Mouse (Mus musculus) heart, embryonic 15.5 days (tissue): ENCODE measurements around the gene Ube2cbp. TPM values are rescaled to one million over a fixed set of nuclear protein-coding genes. Genes with fewer than 3 reads are reported as not detected.

Experiments used
- ATAC-seq: fragments of 200-750 bp; cut with Nextera tagmentation; replicated peaks from 2 replicates; pipeline ENCODE4 v1.8.0; 2017; ENCODE audit warnings: low read depth, moderate TSS enrichment; ENCODE audit not compliant: insufficient number of reproducible peaks, insufficient read depth, low FRiP score
- H3K27ac ChIP-seq: fragments of 300-500 bp; sonication (generic); 2 replicates; pipeline ENCODE4 v1.5.1; 2015; ENCODE audit warnings: mild to moderate bottlenecking, inconsistent platforms
- H3K27me3 ChIP-seq: fragments of 300-500 bp; sonication (generic); 2 replicates; pipeline ENCODE4 v1.6.1; 2015; ENCODE audit warnings: inconsistent platforms
- H3K36me3 ChIP-seq: fragments of 300-500 bp; sonication (generic); 2 replicates; pipeline ENCODE4 v1.6.1; 2015; ENCODE audit warnings: mild to moderate bottlenecking, inconsistent platforms
- H3K4me1 ChIP-seq: fragments of 300-500 bp; sonication (generic); replicated peaks from 2 replicates; pipeline ENCODE4 v1.6.1; 2015; ENCODE audit warnings: inconsistent platforms
- H3K4me2 ChIP-seq: fragments of 300-500 bp; sonication (generic); 2 replicates; pipeline ENCODE4 v1.6.1; 2015; ENCODE audit warnings: inconsistent platforms, mild to moderate bottlenecking, moderate library complexity
- H3K4me3 ChIP-seq: fragments of 300-500 bp; sonication (generic); 2 replicates; pipeline ENCODE4 v1.5.1; 2015; ENCODE audit warnings: mild to moderate bottlenecking, inconsistent platforms
- H3K9ac ChIP-seq: fragments of 300-500 bp; sonication (generic); 2 replicates; pipeline ENCODE4 v1.6.1; 2015; ENCODE audit warnings: mild to moderate bottlenecking, inconsistent platforms
- H3K9me3 ChIP-seq: fragments of 300-500 bp; sonication (generic); replicated peaks from 2 replicates; pipeline ENCODE4 v1.6.1; 2016; ENCODE audit warnings: inconsistent platforms
- WGBS: fragments of 180-500 bp; shearing (Covaris S2); methylation state at CpG from one replicate; pipeline ENCODE4 v1.1.7; 2015; ENCODE audit warnings: mixed read lengths; 5-methylcytosine and 5-hydroxymethylcytosine counted together
- polyA plus RNA-seq: library from polyadenylated mRNA; unstranded; fragments of >200 nt; fragmentation: Nextera tagmentation; extraction: Ambion mirVana; gene quantifications from 2 replicates; pipeline ENCODE4 v1.2.1, GENCODE M21; 2015

Gene Ube2cbp
- polyA plus RNA-seq, 1 experiment from 2014 or later: 2.9 TPM

GRCm38 (mm10) chr9:86423331-86423730, 41.4 kb downstream of the Ube2cbp start:
- Histone ChIP-seq H3K4me3 (no peak overlapping the region), H3K27ac (no peak overlapping the region), H3K36me3 (no peaks in the 10 kb centered on the region), H3K4me1 (no peaks in the 10 kb centered on the region), H3K27me3 (no peaks in the 10 kb centered on the region), H3K9ac (no peak overlapping the region), H3K4me2 (no peak overlapping the region), H3K9me3 (no peaks in the 10 kb centered on the region)
- ATAC-seq: no peak
- 70% methylated on average over 4 of the region's 4 CpGs for WGBS

- Histone ChIP-seq H3K27me3 (no peaks in the 10 kb centered on the region), H3K36me3 (no peaks in the 10 kb centered on the region), H3K9me3 (no peaks in the 10 kb centered on the region), H3K4me3 (no peak overlapping the region), H3K4me1 (no peaks in the 10 kb centered on the region), H3K9ac (no peak overlapping the region), H3K27ac (no peak overlapping the region), H3K4me2 (no peak overlapping the region)
- ATAC-seq: no peak
- 76% methylated on average over 6 of the region's 6 CpGs for WGBS
These were observed 45.4 kb downstream of the Ube2cbp start for GRCm38 (mm10) chr9:86419366-86419765.

- Histone ChIP-seq H3K9me3 (no peaks in the 10 kb centered on the region), H3K9ac (no peak overlapping the region), H3K4me3 (no peak overlapping the region), H3K27ac (no peak overlapping the region), H3K27me3 (no peaks in the 10 kb centered on the region), H3K4me1 (no peaks in the 10 kb centered on the region), H3K4me2 (no peak overlapping the region), H3K36me3 (no peaks in the 10 kb centered on the region)
- ATAC-seq: no peak
- 81% methylated on average over 1 of the region's 1 CpGs for WGBS
These were observed 46.8 kb downstream of the Ube2cbp start for GRCm38 (mm10) chr9:86417971-86418370.

GRCm38 (mm10) chr9:86395785-86396184, 69.0 kb downstream of the Ube2cbp start:
- Histone ChIP-seq H3K27ac (no peak overlapping the region), H3K4me3 (no peak overlapping the region), H3K27me3 (no peaks in the 10 kb centered on the region), H3K4me2 (no peak overlapping the region), H3K36me3 (no peaks in the 10 kb centered on the region), H3K9ac (no peak overlapping the region), H3K9me3 (no peaks in the 10 kb centered on the region), H3K4me1 (peaks cover 10% of the 10 kb centered on the region)
- WGBS: 65% methylated on average over 6 of the region's 6 CpGs
- no peak for ATAC-seq

- ATAC-seq: no peak
- peaks cover 10% of the 10 kb centered on the region for H3K4me1 ChIP-seq
- WGBS: 92% methylated on average over 1 of the region's 1 CpGs
- no peaks in the 10 kb centered on the region for H3K9me3 ChIP-seq
- H3K4me2 ChIP-seq: no peak overlapping the region
- H3K27me3 ChIP-seq: no peaks in the 10 kb centered on the region
- H3K4me3 ChIP-seq: no peak overlapping the region
- H3K36me3 ChIP-seq: no peaks in the 10 kb centered on the region
- H3K27ac ChIP-seq: no peak overlapping the region
- H3K9ac ChIP-seq: no peak overlapping the region
These were observed 69.7 kb downstream of the Ube2cbp start for GRCm38 (mm10) chr9:86395012-86395411.

GRCm38 (mm10) chr9:86393586-86394272, 71.0 kb downstream of the Ube2cbp start:
- Histone ChIP-seq H3K9me3 (no peaks in the 10 kb centered on the region), H3K36me3 (no peaks in the 10 kb centered on the region), H3K4me3 (no peak overlapping the region), H3K4me2 (no peak overlapping the region), H3K9ac (no peak overlapping the region), H3K4me1 (peaks cover 10% of the 10 kb centered on the region), H3K27ac (no peak overlapping the region), H3K27me3 (no peaks in the 10 kb centered on the region)
- 49% methylated on average over 8 of the region's 8 CpGs for WGBS
- no peak for ATAC-seq

- peaks cover 10% of the 10 kb centered on the region for H3K4me1 ChIP-seq
- H3K9ac ChIP-seq: no peak overlapping the region
- H3K36me3 ChIP-seq: no peaks in the 10 kb centered on the region
- H3K27ac ChIP-seq: no peak overlapping the region
- ATAC-seq: no peak
- H3K4me2 ChIP-seq: no peak overlapping the region
- no peak overlapping the region for H3K4me3 ChIP-seq
- no peaks in the 10 kb centered on the region for H3K9me3 ChIP-seq
- H3K27me3 ChIP-seq: no peaks in the 10 kb centered on the region
These were observed 73.3 kb downstream of the Ube2cbp start for GRCm38 (mm10) chr9:86391467-86391866.

- Histone ChIP-seq H3K27me3 (no peaks in the 10 kb centered on the region), H3K4me2 (no peak overlapping the region), H3K9ac (no peak overlapping the region), H3K36me3 (no peaks in the 10 kb centered on the region), H3K9me3 (no peaks in the 10 kb centered on the region), H3K4me1 (peaks cover 10% of the 10 kb centered on the region), H3K27ac (no peak overlapping the region), H3K4me3 (no peak overlapping the region)
- no peak for ATAC-seq
- WGBS: 77% methylated on average over 2 of the region's 2 CpGs
These were observed 74.0 kb downstream of the Ube2cbp start for GRCm38 (mm10) chr9:86390713-86391112.

- 59% methylated on average over 4 of the region's 4 CpGs for WGBS
- ATAC-seq: no peak
- no peaks in the 10 kb centered on the region; the same call in 1 of the 2 replicates for H3K9me3 ChIP-seq
These were observed 76.2 kb downstream of the Ube2cbp start for GRCm38 (mm10) chr9:86388538-86388937.

GRCm38 (mm10) chr9:86376923-86377322, 87.8 kb downstream of the Ube2cbp start:
- ATAC-seq: no peak

More at GRCm38 (mm10) chr9:86388538-86388937, 76.2 kb downstream of the Ube2cbp start:
- H3K9ac ChIP-seq: no peak overlapping the region
- H3K4me2 ChIP-seq: no peak overlapping the region
- no peaks in the 10 kb centered on the region for H3K27me3 ChIP-seq
- H3K36me3 ChIP-seq: no peaks in the 10 kb centered on the region
- no peak overlapping the region for H3K4me3 ChIP-seq
- H3K27ac ChIP-seq: no peak overlapping the region
- H3K4me1 ChIP-seq: peaks cover 4% of the 10 kb centered on the region

GRCm38 (mm10) chr9:86372783-86373567, 91.8 kb downstream of the Ube2cbp start:
- H3K4me2 ChIP-seq: no peak overlapping the region
- ATAC-seq: no peak
- H3K27ac ChIP-seq: no peak overlapping the region
- H3K9ac ChIP-seq: no peak overlapping the region
- H3K4me3 ChIP-seq: no peak overlapping the region
- no peaks in the 10 kb centered on the region for H3K36me3 ChIP-seq
- WGBS: 64% methylated on average over 12 of the region's 12 CpGs
- no peaks in the 10 kb centered on the region for H3K9me3 ChIP-seq
- no peaks in the 10 kb centered on the region for H3K27me3 ChIP-seq
- H3K4me1 ChIP-seq: no peaks in the 10 kb centered on the region

More at GRCm38 (mm10) chr9:86376923-86377322, 87.8 kb downstream of the Ube2cbp start:
- H3K27me3 ChIP-seq: no peaks in the 10 kb centered on the region
- H3K9me3 ChIP-seq: no peaks in the 10 kb centered on the region
- no peak overlapping the region for H3K9ac ChIP-seq
- H3K36me3 ChIP-seq: no peaks in the 10 kb centered on the region
- WGBS: 55% methylated on average over 2 of the region's 2 CpGs
- H3K4me2 ChIP-seq: no peak overlapping the region
- H3K27ac ChIP-seq: no peak overlapping the region
- H3K4me1 ChIP-seq: no peaks in the 10 kb centered on the region
- H3K4me3 ChIP-seq: no peak overlapping the region
